Mouse (Mus musculus): Measurements from ENCODE around the gene Sipa1. TPM values are rescaled to one million over a fixed set of nuclear protein-coding genes. Genes with fewer than 3 reads are reported as not detected.

Sipa1 gene
- total RNA-seq, 2 experiments from 2014 or later, result 23.3 to 31.3 TPM

- no peak for DNase-seq (ENCODE audit: low spot score)
- intact Hi-C loops (cut with DNase I), result loop anchor here (5.0 kb wide), 1 partner anchor 47 kb away; the partner anchor contains the start of gene Sipa1
These were observed 48.6 kb downstream of the Sipa1 start for GRCm38 (mm10) chr19:5614953-5615352.

DNA sequence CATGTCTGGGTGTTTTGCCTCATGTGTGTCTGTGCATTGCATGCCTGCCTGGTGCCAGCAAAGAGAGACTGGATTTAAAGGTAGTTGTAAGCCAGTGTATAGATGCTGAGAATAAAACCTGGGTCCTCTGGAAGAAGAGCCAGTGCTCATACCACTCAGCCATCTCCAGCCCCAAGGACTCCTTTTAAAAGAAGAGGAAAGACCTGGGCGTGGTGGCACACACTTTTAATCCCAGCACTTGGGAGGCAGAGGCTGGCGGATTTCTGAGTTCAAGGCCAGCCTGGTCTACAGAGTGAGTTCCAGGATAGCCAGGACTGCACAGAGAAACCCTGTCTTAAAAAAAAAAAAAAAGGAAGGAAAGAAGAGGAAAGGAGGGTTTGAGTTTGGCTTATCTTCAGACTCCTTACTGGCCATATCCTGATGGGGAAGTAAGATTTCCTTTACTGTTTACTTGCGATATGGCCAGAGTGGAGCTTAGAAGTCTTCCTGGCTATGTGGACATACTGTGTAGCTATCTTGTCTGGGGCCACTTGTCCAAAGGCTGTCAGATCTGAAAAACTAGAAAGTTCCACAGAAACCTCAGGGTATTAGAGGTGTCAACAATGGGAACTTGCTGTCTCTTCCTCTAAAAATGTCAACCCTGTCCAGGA, 50.6 kb downstream of the Sipa1 start:
- intact Hi-C loops (cut with DNase I), result loop anchor here (5.0 kb wide), 1 partner anchor 49 kb away; the partner anchor contains the start of gene Sipa1
- no peak for DNase-seq (ENCODE audit: low spot score)

DNA sequence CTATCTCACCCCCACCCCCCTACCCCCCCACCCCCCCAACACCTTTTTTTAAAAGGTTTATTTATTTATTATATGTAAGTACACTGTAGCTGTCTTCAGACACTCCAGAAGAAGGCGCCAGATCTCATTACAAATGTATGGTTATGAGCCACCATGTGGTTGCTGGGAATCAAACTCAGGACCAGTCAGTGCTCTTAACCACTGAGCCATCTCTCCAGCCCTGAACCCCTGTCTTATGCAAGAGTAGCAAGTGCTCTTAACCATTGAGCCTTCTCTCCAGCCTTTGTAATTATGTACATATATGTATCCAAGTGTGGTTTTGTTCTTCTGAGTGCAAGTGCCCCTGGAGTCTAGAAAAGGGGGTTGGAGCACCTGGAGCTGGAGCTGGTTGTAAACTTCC, 51.5 kb downstream of the Sipa1 start:
- intact Hi-C loops (cut with DNase I), result loop anchor here (2.0 to 5.0 kb wide), 2 partner anchors 23 to 50 kb away; partner anchors contain the start of gene Sipa1
- DNase-seq (ENCODE audit: low spot score), result no peak

DNA sequence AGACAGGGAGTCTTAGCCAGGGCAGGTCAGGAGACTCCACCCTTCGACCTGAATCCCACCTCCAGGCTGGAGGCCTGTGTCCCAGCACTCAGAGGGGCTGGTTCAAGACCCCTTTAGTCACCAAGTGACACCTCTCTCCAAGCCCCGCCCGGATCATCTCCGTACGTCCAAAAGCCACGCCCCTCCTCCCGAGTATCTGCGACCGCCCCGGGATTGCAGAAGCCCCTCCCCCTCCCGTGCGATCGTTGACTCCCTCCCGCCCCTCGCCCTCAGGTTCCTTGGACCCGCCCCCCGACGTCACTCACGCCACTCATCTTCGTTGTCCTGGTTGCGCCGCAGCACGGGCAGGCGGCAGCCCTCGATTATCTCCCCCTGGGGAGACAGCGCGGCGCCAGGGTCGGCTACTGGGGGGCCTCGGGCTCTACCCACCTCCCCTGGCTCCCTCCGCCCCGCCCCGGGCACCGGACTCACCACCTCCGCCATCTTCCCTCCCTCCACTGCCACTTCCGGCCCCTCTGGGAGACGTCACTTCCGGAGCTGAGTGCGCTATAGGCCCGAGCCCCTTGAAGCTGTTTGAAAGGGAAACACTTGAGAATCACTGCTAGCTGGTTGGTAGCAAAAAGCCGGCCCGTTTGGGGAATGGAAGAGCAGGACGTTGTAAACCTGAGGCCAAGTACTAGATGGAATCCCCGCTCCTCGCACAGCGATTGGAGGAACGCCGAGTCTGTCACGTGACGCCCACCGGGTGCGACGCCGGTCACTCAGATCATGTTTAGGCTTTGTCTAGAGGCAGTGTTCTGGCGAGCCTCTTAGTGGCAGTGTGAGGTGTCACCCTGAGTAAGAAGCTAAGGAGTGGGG, 53.7 kb downstream of the Sipa1 start, which contains the start of gene Kat5:
TSS of gene Kat5 (minus strand) at position 691 of the 858 bp plus-strand sequence.
- DNase-seq (ENCODE audit: low spot score), result peak; percentile 88
- intact Hi-C loops (cut with DNase I), result loop anchor here (2.0 to 5.0 kb wide), 2 partner anchors 25 to 53 kb away; partner anchors contain the start of gene Sipa1

DNA sequence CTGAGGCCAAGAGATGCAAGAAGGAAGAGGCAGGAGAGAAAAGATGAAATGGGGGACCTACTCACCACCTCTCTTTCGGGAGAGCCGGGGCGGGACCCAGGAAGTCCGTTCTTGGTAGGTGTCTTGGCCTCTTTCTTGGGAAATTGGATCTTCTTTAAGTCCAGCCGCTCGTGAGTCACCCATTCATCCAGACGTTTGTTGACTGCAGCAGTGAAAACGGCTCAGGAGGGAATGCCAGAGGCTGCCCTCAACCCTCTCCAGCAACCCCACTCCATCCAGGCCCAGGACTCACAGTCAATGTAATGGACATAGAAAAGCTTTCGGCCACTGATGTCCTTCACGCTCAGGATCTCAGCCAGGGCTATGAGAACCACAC, 54.3 kb downstream of the Sipa1 start:
- intact Hi-C loops (cut with DNase I), result no loop called here
- no peak for DNase-seq (ENCODE audit: low spot score)

GRCm38 (mm10) chr19:5608707-5609106, 54.8 kb downstream of the Sipa1 start:
- no peak for DNase-seq (ENCODE audit: low spot score)
- intact Hi-C loops (cut with DNase I), result no loop called here

DNA sequence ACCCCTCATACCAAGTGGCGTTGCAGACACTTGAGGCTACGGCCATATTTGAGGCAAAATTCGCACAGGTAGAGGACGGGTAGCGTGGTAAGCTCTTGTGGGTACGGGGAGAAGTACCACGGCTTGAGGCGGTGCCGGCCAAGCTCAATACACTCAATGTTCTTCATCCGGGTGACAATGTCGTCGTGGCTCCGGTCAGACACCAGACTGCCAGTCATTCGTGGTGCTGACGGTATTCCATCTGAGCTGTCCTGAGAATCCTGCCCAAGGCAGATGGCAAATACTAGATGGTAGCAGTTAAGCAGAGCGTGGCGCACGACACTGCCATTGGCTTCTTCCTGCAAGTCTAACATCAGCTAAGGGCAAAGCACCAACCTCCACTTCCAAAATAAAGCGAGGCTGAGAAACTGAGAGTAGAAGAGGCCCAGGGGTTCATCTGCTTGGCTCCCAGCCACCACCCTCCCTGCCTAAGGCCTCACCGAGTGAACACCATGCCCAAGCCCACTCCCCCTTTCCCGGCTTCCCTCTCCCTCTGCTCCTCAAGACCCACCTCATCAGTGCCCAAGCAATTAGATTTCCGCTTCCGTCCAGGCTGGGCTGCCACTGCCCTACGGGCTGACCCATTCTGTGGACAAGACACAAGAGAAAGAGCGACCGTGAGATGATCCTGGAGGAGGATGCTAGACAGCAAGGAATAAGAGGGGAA, 55.6 kb downstream of the Sipa1 start:
- no peak for DNase-seq (ENCODE audit: low spot score)
- intact Hi-C loops (cut with DNase I), result no loop called here

GRCm38 (mm10) chr19:5606196-5606595, 57.3 kb downstream of the Sipa1 start:
- no peak for DNase-seq (ENCODE audit: low spot score)
- intact Hi-C loops (cut with DNase I), result no loop called here

DNA sequence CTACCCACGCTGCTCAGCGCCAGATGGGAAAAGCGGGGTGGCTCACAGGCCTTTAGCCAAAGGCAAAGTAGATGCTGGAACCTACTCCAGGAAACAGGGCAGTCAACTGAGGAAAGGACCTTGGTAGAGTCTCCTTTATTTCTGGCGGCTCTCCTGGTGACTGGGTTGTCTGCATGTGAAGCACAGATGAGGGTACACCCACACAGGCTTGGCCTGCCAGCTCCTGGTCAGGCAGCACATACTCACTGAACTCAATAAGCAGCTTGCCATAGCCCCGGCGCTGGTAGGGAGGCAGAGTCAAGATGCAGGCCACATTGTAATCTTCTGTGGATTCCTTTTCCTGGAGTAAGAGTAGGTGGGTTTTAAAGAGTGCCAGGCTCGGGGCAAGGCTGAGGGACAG, 58.4 kb downstream of the Sipa1 start:
- no peak for DNase-seq (ENCODE audit: low spot score)
- intact Hi-C loops (cut with DNase I), result no loop called here

DNA sequence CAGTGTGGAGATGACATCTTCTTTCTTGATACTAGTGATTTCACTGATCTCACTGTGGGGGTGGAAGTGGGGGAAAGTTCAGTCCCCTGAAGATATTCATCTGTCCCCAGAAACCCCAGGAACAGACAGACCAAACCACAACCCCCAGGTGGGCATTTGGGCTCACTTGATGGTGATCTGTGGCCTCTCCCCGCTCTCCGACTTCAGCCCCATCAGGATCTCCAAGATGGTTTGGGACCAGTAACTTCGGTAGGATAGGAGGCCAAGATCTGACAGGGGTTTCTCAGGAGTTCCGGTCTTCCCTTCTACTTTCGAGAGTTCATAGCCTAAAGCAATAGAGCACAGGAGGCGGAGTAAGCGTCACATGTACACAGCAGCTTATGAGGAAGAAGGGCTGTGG, 59.8 kb downstream of the Sipa1 start:
- no peak for DNase-seq (ENCODE audit: low spot score)
- intact Hi-C loops (cut with DNase I), result loop anchor here (5.0 kb wide), 1 partner anchor 34 kb away; the partner anchor contains the start of gene Rela

DNA sequence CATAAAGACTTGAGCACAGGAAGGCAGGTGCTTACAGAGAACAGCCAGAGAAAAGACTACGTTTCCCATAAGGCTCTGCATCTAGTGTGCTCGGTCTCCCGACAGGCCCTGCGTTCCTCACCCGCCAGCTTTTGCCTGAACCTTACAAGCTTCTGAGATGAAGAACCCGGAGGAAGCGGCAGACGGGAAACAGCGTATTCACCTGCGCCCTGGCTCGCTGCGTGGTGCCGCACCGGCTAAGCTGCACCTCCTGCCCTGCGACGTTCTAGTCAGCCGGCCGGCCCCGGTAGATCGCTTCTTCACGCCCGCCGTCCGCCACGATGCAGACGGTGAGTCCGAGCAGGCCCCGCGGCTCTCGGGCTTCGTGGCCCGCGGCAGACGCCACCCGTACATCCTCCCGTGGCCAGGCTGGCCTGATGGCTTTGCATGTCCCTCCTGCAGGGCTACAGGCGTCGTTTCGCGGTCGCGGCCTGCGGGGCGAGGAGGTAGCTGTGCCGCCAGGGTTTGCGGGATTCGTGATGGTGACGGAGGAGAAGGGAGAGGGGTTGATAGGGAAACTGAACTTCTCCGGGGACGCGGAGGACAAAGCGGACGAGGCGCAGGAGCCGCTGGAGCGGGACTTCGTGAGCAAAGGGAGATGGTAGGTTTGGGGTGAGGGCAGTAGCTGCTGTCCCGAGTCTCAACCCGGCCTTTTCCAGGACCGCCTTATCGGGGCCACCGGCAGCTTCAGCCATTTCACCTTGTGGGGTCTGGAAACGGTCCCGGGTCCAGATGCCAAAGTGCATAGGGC, 61.6 kb downstream of the Sipa1 start, which contains the start of gene Rnaseh2c:
TSS of gene Rnaseh2c (plus strand) at position 122 of the 790 bp plus-strand sequence.
- intact Hi-C loops (cut with DNase I), result loop anchor here (5.0 kb wide), 1 partner anchor 35 kb away; the partner anchor contains the start of gene Rela
- DNase-seq (ENCODE audit: low spot score), result peak; percentile 49

Small RNA genes lying within 50 kb of the gene (microRNA-seq; reads per million reads assigned to microRNA genes)
- not detected for gene Mir6987

Other genes starting within 250 kb of the Sipa1 start
- gene Drap1, start 238.7 kb downstream of the Sipa1 start, total RNA-seq (2021), result 100 to 1,000 TPM; 289 to 292 TPM
- gene AI837181, start 238.6 kb downstream of the Sipa1 start, total RNA-seq (2021), result 10 to 100 TPM; 34.9 to 36.2 TPM
- gene Fosl1, start 216.2 kb downstream of the Sipa1 start, total RNA-seq (2021), result not detected
- 10 to 100 TPM in 1 of 2 experiments, 1 to 10 TPM in 1; 7.8 to 11.9 TPM for gene Ccdc85b, start 205.8 kb downstream of the Sipa1 start, total RNA-seq (2021)
- 10 to 100 TPM; 45.5 to 51.0 TPM for gene Fibp, start 203.1 kb downstream of the Sipa1 start, total RNA-seq (2021)
- gene Ctsw, start 195.2 kb downstream of the Sipa1 start, total RNA-seq (2021), result under 1 TPM in 1 of 2 experiments, not detected in 1; 0.45 TPM
- gene Efemp2, start 189.8 kb downstream of the Sipa1 start, total RNA-seq (2021), result 10 to 100 TPM in 1 of 2 experiments, 1 to 10 TPM in 1; 9.9 to 10.3 TPM
- gene Mus81, start 175.3 kb downstream of the Sipa1 start, total RNA-seq (2021), result 10 to 100 TPM; 21.0 to 21.5 TPM
- gene Cfl1, start 173.3 kb downstream of the Sipa1 start, total RNA-seq (2021), result 100 to 1,000 TPM; 209 to 212 TPM
- 1 to 10 TPM in 1 of 2 experiments, under 1 TPM in 1; 0.78 to 1.0 TPM for gene 1700020D05Rik, start 159.9 kb downstream of the Sipa1 start, total RNA-seq (2021)
- gene Snx32, start 153.2 kb downstream of the Sipa1 start, total RNA-seq (2021), result 1 to 10 TPM; 6.2 to 8.1 TPM
- gene Ovol1, start 103.1 kb downstream of the Sipa1 start, total RNA-seq (2021), result not detected
- gene Ap5b1, start 95.7 kb downstream of the Sipa1 start, total RNA-seq (2021), result 1 to 10 TPM; 3.0 to 3.2 TPM
- 10 to 100 TPM; 43.7 to 49.7 TPM for gene Rnaseh2c, start 61.8 kb downstream of the Sipa1 start, total RNA-seq (2021)
- gene Kat5, start 53.5 kb downstream of the Sipa1 start, total RNA-seq (2021), result 10 to 100 TPM; 24.8 to 26.5 TPM
- gene Rela, start 26.2 kb downstream of the Sipa1 start, total RNA-seq (2021), result 10 to 100 TPM; 22.7 to 29.9 TPM
- gene Map3k11, start 25.0 kb upstream of the Sipa1 start, total RNA-seq (2021), result 10 to 100 TPM; 24.0 to 30.4 TPM
- gene Pcnx3, start 25.2 kb upstream of the Sipa1 start, total RNA-seq (2021), result 10 to 100 TPM; 17.8 to 18.0 TPM
- gene Kcnk7, start 40.7 kb upstream of the Sipa1 start, total RNA-seq (2021), result not detected
- 100 to 1,000 TPM; 140 to 149 TPM for gene Ehbp1l1, start 62.6 kb upstream of the Sipa1 start, total RNA-seq (2021)
- 10 to 100 TPM; 29.5 to 31.5 TPM for gene Fam89b, start 65.9 kb upstream of the Sipa1 start, total RNA-seq (2021)
- 10 to 100 TPM; 36.6 to 37.2 TPM for gene Ltbp3, start 77.2 kb upstream of the Sipa1 start, total RNA-seq (2021)
- gene Scyl1, start 107.7 kb upstream of the Sipa1 start, total RNA-seq (2021), result 10 to 100 TPM; 63.5 to 64.1 TPM
- gene Frmd8, start 211.6 kb upstream of the Sipa1 start, total RNA-seq (2021), result 10 to 100 TPM in 1 of 2 experiments, 1 to 10 TPM in 1; 8.9 to 11.1 TPM
- gene Slc25a45, start 214.1 kb upstream of the Sipa1 start, total RNA-seq (2021), result 1 to 10 TPM; 3.5 to 4.1 TPM
- under 1 TPM; 0.22 to 0.68 TPM for gene Tigd3, start 230.4 kb upstream of the Sipa1 start, total RNA-seq (2021)
- 10 to 100 TPM; 87.4 to 96.1 TPM for gene Dpf2, start 249.3 kb upstream of the Sipa1 start, total RNA-seq (2021)